Mouse (Mus musculus): ENCODE results near the gene Gm45716.

Gm45716 gene

GRCm38 (mm10) chr11:90200826-90201225, 13.3 kb downstream of the Gm45716 start:
- in situ Hi-C loops (cut with MboI, MseI) = no loop called here

DNA sequence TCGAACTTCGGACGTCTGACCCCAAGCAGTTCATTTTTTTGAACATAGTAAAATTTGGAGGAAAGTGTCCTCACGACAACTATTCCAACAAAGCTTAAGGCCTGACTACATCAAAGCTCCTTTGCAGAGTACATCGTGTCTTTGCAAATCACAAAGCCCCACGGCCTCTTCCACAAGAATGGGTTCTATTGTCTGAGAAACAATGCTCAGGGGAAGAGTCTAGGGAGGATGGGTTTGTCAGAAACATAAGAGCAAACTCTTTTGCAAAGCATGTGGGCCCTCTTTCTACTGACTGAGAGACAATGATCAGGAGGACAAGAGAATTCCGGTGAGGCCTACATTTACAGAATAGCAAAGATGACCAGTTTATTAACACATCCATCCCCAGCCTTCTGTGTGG, 26.8 kb downstream of the Gm45716 start:
- in situ Hi-C loops (cut with MboI, MseI) = no loop called here

GRCm38 (mm10) chr11:90220022-90220645, 32.7 kb downstream of the Gm45716 start:
- in situ Hi-C loops (cut with MboI, MseI) = no loop called here

- in situ Hi-C loops (cut with MboI, MseI) = no loop called here
These were observed 33.3 kb downstream of the Gm45716 start for GRCm38 (mm10) chr11:90220750-90221149.

- in situ Hi-C loops (cut with MboI, MseI) = no loop called here
These were observed 37.5 kb downstream of the Gm45716 start for GRCm38 (mm10) chr11:90224914-90225470.

DNA sequence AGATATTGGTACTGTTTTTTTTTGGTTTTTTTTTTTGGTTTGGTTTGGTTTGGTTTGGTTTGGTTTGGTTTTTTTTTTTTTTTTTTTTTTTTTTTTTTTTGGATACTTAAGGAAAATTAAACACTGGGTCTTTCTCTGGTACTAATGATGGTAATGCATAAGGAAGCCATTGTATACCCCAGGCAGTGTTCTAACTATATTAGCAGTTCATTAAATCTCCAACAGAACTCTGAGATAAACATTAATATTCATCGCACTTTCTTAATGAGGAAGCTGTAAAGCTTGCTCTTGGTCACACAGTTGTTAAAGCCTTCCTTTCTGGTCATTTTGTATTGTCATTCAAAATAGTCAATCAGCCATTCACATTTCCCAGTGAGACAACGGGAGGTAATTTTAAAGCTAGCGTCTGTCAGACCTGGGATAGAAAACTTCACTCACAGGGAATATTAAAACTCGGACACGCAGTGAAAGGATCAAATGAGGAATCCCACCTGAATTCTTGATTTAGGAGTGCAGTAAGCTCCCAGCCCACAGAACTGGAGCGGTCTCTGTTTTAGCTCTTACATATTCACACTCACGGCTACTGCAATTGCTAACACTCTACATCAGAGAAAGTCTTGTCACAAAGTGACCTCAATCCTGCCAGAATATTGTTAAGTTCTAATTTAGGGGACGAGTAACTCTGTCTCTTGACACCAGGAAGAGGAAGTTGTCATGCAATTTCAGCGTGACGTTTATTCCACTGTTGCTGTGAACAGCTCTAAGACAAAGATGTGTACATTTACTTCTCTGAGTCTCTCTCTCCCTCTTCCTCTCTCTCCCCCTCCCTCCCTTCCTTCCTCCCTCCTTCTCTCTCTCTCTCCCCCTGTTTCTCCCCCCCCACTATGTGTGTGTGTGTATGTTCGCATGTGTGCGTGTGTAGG, 39.8 kb downstream of the Gm45716 start:
- in situ Hi-C loops (cut with MboI, MseI) = no loop called here

GRCm38 (mm10) chr11:90228251-90228949, 40.9 kb downstream of the Gm45716 start:
- in situ Hi-C loops (cut with MboI, MseI) = no loop called here

- in situ Hi-C loops (cut with MboI, MseI) = no loop called here
These were observed 42.3 kb downstream of the Gm45716 start for GRCm38 (mm10) chr11:90229800-90230199.

DNA sequence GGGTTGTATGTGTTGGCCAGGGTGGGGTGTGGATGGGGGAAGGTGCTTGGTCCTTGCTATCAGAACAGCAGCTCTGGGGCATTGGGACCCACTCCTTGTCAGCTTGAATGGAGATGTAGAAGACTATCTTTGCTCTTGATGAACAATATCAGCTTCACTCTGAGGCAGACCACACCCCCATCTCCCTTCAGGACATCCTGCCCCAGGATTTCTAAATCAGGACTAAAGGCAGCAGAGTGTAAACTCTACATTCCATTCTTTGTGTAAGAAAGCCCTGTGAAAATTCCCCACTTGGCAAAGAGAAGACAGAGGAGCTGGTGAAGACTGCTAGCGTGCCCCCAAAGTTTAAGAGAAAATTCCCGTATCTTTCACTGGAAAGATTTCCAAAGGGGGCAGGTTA, 43.2 kb downstream of the Gm45716 start:
- in situ Hi-C loops (cut with MboI, MseI) = no loop called here

DNA sequence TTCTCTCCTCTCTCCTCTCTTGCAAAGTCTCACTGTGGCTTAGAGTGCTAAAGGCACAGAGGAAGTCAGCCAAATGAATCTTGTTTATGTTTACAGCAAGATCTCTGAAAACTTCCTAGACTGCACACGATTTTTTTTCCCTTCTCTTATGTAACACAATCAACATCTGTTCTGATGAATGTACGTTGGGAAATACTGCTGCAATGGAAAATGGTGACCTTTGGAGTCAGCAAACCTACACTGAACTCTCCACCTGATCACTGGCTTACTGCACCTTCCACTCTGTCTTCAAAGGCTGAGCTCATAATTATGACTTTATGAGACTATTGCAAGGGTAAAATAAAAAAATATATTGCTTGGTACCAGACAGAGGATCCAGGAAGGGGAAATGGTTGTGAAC, 44.1 kb downstream of the Gm45716 start:
- in situ Hi-C loops (cut with MboI, MseI) = no loop called here

- in situ Hi-C loops (cut with MboI, MseI) = no loop called here
These were observed 45.2 kb downstream of the Gm45716 start for GRCm38 (mm10) chr11:90232685-90233084.

DNA sequence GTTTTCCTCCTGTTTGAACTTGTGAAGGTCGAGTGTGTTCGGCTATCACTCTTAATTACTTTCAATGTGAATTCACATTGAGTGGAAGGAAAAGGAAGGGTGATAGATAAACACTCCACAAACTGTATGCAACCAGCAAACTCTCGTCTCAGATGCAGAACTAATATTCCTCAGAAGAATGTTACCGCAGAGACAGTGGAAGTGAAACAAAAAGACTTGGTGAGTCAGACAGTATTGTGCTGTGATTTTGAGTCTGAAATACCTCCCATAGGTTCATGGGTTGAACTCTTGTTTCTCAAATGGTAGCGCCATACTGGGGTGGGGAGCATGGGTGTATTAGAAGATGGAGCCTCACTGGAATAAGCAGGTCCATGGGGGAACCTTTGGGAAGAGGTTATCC, 47.7 kb downstream of the Gm45716 start:
- in situ Hi-C loops (cut with MboI, MseI) = no loop called here

- in situ Hi-C loops (cut with MboI, MseI) = no loop called here
These were observed 50.1 kb downstream of the Gm45716 start for GRCm38 (mm10) chr11:90237616-90238015.

- in situ Hi-C loops (cut with MboI, MseI) = no loop called here
These were observed 51.2 kb downstream of the Gm45716 start for GRCm38 (mm10) chr11:90238657-90239056.

- in situ Hi-C loops (cut with MboI, MseI) = loop anchor here (10.0 kb wide), 1 partner anchor 1146 kb away; no protein-coding TSS in a partner anchor
These were observed 53.3 kb downstream of the Gm45716 start for GRCm38 (mm10) chr11:90240652-90241330.

DNA sequence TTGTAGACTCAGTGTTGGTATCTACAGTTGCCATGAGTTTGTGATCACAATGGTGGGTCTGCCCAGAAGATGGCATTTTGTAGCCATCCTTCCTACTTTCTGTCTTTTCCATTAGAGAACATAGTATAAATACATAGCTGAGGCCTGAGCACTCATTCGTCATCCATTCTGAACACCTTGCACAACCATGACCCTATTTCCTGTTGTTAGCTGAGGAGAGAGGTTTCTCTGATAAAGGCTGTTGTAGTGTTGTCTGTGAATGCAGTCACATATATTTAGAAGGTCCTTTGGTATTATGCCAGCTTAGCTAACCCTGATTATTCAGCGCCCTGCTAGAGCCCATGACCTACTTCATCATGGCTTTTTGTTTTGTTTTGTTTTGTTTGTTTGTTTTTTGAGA, 54.4 kb downstream of the Gm45716 start:
- in situ Hi-C loops (cut with MboI, MseI) = loop anchor here (10.0 kb wide), 1 partner anchor 1147 kb away; no protein-coding TSS in a partner anchor

DNA sequence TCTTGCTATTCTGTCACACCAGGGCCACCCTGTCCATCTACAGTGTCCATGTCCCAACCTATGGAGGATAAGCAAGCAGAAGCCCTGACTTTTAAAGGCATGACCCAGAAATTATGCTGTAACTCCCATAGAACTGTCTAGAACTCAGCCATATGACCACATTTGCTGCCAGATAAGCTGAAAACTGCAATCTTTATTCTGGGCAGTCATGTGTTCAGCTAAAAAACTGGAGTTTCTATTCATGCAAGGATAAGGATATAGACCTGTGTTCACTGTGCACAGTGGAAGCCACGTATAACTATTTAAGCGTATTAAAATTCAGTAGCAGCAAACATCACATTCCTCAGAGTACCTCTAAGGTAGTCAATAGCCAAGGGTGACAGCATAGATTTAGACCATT, 55.8 kb downstream of the Gm45716 start:
- in situ Hi-C loops (cut with MboI, MseI) = loop anchor here (10.0 kb wide), 1 partner anchor 1148 kb away; no protein-coding TSS in a partner anchor

- in situ Hi-C loops (cut with MboI, MseI) = loop anchor here (10.0 kb wide), 1 partner anchor 1151 kb away; no protein-coding TSS in a partner anchor
These were observed 58.1 kb downstream of the Gm45716 start for GRCm38 (mm10) chr11:90245630-90246029.

GRCm38 (mm10) chr11:90246676-90247075, 59.2 kb downstream of the Gm45716 start:
- in situ Hi-C loops (cut with MboI, MseI) = loop anchor here (10.0 kb wide), 1 partner anchor 1152 kb away; no protein-coding TSS in a partner anchor

- in situ Hi-C loops (cut with MboI, MseI) = loop anchor here (10.0 kb wide), 1 partner anchor 1153 kb away; no protein-coding TSS in a partner anchor
These were observed 60.3 kb downstream of the Gm45716 start for GRCm38 (mm10) chr11:90247793-90248192.

All from T-helper 1 cell (primary cell).